Mouse (Mus musculus): ENCODE measurements around the gene Rnf25.

Gene Rnf25

DNA sequence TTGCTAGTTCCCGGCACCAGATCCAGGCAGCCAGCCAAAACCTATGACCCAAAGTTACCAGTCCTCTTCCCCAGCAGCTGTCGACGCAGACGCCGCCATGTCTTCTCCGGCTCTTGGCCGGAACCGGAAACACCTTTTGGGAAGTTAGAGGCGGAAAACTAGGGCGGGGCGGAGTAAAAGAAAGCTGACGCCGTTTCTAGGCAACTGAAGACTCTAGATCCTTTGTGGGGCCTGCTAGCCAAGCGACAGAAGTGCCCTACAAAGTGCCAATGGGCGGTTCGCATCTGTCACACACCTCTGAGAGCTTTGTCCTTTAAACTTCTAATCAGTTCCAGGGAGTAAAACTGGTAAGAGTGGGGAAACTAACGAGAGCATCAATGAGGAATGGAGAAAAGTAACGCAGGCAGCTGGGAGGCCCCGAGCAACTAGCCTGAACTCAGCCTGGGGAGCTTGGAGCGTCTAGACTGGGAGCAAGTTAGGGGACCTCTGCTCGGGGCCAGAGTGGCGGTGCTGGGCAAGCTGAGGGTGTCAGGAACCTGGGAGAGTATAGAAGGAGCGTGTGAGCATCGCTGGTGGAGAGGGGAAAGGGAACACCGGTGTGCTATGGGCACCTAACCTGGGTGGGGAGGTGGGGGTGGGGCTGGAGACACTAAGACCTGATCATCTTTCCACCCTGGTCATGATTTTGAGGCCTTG lies at the start of gene Rnf25, which contains the start of gene Stk36:
Gene Rnf25 (minus strand): TSS at position 131 of the 696 bp plus-strand sequence.
Gene Stk36 (plus strand): TSS at position 179 of the 696 bp plus-strand sequence.
- TF ChIP-seq GATA4 (IDR thresholded peaks at IDR 0.05; ENCODE audit: insufficient replicate concordance, low read length) = no peak; the same call in 1 of the 2 replicates

DNA sequence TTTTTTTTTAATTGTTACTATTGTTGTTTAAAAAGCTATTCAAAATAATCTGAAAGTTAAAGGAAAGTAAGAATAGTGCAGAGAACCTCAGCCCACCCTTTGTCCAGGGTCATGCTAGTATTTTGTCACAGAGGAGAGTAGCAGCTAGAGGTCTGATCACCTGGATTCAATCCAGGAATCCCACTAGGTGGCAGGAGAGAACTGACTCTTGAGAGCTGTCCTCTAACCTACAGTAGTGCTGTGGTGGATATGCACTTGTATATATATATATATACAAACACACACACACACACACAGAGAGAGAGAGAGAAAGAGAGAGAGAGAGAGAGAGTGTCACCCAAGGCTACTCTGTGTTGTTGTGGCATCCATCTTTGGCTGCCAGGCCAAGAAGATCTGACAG lies 42.7 kb upstream of the Rnf25 start:
- TF ChIP-seq GATA4 (IDR thresholded peaks at IDR 0.05; ENCODE audit: insufficient replicate concordance, low read length) = no peak

DNA sequence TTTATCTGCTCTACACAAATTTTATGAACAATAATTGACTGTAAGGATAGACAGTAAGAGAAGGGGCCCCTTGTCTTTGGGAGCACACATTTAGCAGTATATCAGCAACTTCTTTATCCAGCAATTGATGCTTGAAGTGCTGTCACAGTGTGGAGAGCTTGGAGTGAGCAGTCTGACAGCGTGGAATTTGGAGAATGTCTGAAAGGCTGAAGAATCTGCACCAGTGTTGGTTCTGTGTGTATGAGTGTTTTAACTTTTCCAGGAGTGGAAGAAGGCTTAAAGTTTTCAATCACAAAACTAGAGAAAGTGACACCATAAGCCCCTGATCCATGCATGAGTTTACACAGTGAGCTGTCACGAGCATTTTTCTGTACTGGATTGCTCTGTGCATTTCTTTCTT lies 42.3 kb upstream of the Rnf25 start:
- no peak for TF ChIP-seq GATA4 (IDR thresholded peaks at IDR 0.05; ENCODE audit: insufficient replicate concordance, low read length)

DNA sequence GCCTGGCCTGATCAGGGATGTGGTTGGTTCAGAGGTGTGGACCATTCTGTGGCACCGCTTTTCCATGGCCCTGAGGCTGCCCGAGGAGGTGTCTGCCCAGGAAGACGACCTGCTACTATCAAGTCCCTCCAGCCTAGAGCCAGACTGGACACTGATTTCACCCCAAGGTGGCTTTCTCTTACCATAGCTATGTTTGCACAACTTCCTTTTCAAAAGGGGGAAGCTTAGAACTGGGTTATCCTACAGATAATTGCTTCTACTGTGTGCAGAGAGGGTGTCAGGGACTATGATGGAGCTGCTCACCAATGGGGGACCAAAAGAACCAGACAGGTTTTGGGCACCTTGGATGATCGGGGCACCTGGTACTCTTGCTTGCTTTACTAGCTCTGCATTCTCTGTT lies 31.5 kb upstream of the Rnf25 start:
- no peak for TF ChIP-seq GATA4 (IDR thresholded peaks at IDR 0.05; ENCODE audit: insufficient replicate concordance, low read length)

DNA sequence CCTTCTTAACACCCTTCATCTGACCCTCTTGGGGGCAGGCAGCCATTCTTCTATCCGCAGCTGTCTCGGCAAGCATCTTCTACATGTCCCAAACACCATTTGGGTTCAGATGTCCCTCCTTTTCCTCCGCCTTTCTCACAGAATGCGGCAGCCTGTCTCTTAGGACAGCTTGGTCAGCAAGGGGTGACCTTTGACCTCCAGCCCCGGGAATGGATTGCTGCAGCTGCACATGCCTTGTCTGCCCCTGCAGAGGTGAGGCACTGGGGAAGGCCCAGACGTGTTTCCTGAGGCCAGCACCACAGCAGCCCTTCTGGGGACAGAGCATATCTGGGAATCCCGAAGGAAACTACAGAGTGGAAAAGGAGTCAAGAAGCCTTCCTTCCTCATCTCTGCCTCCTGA lies 26.8 kb upstream of the Rnf25 start:
- TF ChIP-seq GATA4 (IDR thresholded peaks at IDR 0.05; ENCODE audit: insufficient replicate concordance, low read length) = no peak

DNA sequence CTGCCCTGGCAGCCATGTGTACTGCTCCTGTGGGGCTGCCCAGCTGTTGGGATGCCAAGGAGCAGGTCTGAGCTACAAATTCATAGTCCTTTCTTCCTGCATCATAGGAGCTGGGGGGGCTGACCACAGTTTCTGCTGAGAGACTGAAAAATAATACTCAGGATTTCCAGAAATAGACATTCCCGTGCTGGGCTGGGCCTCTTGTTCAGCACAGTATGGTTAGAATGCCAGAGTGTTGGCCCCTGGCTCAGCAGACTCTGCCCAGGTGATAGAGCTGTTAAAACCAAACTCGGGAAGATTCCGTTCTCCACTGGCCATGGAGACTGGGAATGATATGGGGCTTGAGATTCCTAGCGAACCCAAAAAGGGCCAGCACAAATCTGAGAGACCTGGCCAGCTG lies 24.9 kb upstream of the Rnf25 start:
- no peak for TF ChIP-seq GATA4 (IDR thresholded peaks at IDR 0.05; ENCODE audit: insufficient replicate concordance, low read length)

DNA sequence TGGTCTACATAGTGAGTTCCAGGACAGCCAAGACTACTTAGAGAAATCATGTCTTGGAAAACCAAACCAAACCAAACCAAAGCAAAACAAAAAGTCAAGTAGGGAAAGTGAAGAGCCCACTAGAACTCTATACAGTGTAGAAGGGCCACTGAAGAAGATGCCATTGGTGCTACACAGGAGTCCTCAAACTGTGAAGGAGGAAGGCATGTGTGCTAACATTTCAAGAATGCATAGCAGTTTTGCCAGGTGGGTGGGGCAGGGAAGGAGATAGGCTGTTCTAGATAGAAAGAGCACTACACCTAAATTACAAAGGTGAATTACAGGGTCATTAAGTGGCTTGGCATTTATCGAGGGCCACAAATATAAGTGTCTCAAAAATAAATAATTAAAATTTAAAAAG lies 23.0 kb upstream of the Rnf25 start:
- TF ChIP-seq GATA4 (IDR thresholded peaks at IDR 0.05; ENCODE audit: insufficient replicate concordance, low read length) = no peak

DNA sequence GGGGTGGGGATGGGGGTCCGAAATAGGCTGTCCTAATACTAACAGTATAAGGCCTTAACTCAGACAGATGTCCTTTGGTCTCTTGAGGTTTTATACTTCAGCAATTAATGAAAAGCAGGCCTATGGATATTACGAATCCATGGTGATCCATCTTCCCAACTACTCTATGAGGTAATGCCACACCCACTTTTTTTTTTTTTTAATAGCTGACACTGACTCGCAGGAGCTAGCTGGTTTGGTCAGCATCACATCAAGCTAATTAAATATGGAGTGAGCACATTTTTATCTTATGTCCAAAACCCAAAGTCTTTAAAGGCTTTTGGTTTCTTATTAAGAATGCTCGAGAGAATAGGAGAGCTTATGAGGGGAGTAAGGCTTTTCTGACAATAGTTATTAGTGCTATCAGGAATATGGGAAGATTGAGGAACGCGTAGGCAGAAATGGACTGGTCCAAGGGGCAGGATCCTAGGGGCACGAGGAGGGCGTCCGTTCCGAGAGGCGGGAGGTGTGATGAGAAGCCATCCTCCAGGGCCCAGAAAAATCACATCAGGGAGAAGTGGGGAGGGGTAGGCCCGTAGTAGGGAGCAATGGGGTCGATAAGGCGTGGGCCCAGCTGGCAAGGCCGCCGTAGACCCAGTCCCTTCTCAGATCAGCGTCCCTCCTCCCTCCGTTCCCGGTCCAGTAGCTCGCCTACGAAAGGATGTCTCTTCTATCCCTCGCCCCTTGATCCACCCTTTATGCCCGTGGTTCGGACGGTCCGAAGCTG lies 513 bp downstream of the Rnf25 start:
- no peak; the same call in 1 of the 2 replicates for TF ChIP-seq GATA4 (IDR thresholded peaks at IDR 0.05; ENCODE audit: insufficient replicate concordance, low read length)

DNA sequence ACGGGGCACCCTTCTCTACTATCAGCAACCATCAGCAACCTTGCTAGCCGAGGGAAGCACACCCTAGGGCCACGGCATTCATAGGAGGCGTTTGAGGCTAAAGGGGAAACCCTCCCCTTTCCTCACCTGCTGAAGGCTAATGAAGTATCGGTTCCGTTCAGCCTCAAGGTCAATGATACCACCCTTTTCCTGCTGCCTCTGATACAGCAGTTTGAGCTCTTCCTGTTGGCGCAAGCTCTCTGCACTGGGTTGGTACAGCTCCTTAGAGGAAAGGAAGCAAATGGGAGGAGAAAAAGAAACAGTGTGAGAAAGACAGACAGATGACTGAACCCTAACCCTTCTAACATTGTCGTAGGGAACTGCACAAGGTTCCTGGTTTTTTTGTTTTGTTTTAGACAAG lies 6.8 kb downstream of the Rnf25 start:
- peak; percentile 31; the same call in 1 of the 2 replicates for TF ChIP-seq GATA4 (IDR thresholded peaks at IDR 0.05; ENCODE audit: insufficient replicate concordance, low read length)

DNA sequence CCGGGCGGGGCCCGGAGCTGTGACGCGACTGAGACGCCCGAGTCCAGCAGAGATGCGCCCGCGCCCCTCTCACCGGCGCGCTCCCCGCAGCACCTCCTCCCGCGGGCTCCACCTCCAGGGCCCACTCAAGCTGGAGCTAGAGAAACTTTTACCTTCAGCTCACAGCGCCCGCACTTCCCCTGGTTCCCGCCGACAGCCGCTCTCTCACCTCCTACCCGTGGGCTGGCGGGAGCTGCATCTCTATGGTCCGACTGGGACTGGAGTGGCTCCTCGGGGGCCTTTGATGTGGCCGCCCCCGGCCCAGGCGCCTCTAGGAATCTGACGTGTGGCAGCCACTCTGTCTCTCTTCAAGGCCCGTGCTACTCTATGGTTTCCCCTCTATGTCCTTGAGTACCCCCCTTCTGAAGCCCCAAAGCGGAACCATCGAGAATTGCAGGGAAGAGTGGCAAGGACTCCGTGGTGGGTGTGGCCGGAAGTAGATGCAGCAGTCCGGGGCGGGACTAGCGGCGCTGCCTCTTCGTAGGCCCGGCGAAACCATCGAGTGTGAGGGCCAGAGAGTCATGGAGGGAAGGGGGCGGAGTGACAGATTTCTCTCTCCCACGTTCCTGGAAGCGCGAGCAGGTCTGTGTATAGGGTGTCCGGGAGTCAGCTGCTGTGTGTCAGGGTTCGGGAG lies 13.3 kb downstream of the Rnf25 start, which contains the start of the genes Zfp142 and Bcs1l:
Gene Zfp142 (minus strand): TSS at position 474 of the 673 bp plus-strand sequence.
Gene Bcs1l (plus strand): TSS at position 517 of the 673 bp plus-strand sequence.
- peak; percentile 49; the same call in 1 of the 2 replicates for TF ChIP-seq GATA4 (IDR thresholded peaks at IDR 0.05; ENCODE audit: insufficient replicate concordance, low read length)

DNA sequence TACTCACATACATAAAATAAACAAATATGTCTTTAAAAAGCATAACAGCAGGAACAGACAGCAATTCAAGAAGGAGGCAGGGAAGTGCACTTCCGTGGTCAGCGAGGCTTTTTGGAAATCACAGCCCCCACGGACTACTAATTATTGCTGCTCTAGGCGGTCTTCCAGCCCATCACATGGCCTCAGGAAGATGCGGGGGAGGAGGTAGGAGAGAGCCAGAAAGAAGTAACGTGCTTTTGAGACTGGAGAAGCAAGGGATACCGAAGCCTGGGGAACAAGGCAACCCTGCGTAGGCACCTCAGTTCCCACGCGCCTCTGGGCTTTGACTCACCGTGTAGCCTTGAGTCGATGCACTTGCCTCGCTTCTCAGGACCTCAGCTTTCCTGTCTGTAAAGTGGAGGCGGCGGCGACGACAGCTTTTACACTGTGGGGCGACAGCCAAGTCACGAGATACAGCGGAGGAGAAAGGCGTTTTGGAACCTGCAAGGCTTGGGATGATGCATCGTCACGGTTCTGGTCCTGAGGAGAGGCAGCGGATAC lies 13.9 kb downstream of the Rnf25 start:
- TF ChIP-seq GATA4 (IDR thresholded peaks at IDR 0.05; ENCODE audit: insufficient replicate concordance, low read length) = no peak

DNA sequence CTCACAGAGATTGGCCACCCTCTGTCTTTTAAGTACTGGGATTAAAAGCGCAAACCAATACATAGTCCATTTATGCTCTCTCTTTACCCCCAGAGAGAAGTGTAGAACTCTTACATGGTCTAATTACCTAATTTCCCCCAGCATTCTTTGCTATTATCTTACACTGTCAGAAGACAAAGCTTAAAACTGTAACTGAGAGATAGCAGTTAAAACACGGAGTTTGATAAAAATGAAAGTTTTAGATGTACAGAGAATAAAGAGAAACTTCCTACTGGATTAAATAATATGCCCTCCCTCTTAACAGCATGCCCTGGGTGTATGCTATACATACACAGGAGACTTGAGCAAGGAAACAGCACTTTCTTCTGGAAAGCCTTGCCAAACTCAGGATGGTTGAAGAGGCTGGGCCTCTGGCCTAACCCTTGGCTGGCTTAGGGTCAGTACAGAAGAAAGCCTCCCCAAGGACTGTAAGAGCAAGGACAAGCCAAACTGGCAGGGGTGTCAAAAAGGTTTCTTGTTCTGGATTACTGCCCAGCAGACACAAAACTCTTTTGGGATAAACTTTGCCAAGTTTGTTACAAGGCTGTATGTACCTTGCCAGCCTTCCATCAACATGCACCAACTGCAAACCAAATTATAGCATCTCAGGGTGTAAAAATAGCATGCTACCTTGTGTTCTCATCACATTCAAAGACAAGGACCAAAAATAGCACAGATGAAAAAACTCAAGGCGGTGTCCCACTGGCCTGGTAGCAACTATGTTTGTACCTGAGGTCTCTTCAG lies 16.4 kb downstream of the Rnf25 start:
- no peak for TF ChIP-seq GATA4 (IDR thresholded peaks at IDR 0.05; ENCODE audit: insufficient replicate concordance, low read length)

DNA sequence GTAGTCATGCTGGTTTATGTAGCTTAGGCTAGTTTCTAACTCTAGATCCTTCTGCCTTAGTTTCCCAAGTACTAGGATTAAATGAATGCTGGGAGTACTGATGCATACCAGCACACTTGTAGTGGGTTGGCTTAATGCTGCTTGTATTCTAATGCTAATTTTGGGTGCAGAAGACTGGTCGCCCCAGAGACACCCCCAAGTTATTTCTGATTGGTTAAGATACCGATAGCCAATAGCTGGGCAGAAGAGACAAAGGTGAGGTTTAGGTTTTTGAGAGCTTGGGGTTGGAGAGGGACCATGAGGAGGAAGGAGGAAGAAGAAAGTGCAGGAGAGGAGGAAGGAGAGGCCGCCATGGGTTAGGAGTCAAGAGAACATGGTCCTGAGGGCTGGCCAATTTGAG lies 18.6 kb downstream of the Rnf25 start:
- TF ChIP-seq GATA4 (IDR thresholded peaks at IDR 0.05; ENCODE audit: insufficient replicate concordance, low read length) = no peak

Data from liver, adult (tissue).